Mouse (Mus musculus) adrenal gland, postnatal 36 days (tissue): Measurements from ENCODE around the gene Boll. TPM values are rescaled to one million over a fixed set of nuclear protein-coding genes. Genes with fewer than 3 reads are reported as not detected.
"Not testable (repeated sequence)": the region's sequence is repeated elsewhere in the genome, so short reads cannot be mapped to it uniquely, and the experiment has no call there.

Experiments
- DNase-seq, 2 experiments: peaks; one replicate each; pipeline ENCODE4 v3.0.0; 2021; ENCODE audit warnings: mixed read lengths in 1 of 2
- long read RNA-seq, 2 experiments: library from polyadenylated mRNA; stranded (forward); transcript quantifications; one replicate each; pipeline ENCODE4 v2.0.0; 2021; ENCODE audit warnings: borderline sequencing depth in 2 of 2
- total RNA-seq, 2 experiments: library from RNA; stranded (reverse); gene quantifications; 2 replicates each; pipeline ENCODE4 v1.2.3; 2021

Boll gene
- total RNA-seq = under 1 TPM in 1 of 2 experiments, not detected in 1; 0.33 TPM
- long read RNA-seq, experiment 1 = 0 reads
- long read RNA-seq, experiment 2 = 0 reads

- peak; percentile 87 to 90 for DNase-seq
These were observed at the start of gene Boll for GRCm38 (mm10) chr1:55363044-55363565. Boll (minus strand) TSS chr1:55363469.

DNA sequence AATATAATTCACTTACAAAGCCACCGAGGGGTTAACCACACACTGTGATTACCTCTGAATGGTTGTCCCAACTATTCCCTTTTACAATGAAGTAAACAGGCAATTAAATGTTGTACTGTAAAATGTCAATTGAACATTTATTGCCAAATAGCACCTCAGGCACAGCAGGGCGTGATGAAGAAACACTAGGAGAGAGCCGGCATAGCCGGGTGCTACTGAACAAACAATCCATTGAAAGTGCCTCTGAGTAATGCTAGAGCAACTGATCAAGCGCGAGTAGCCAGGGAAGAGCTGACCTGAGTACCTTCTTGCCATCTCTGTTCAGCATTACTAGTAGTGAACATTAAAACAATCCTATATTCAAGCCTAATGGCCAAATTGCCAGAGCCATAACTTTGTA lies 49.3 kb upstream of the Boll start:
- no peak for DNase-seq

DNA sequence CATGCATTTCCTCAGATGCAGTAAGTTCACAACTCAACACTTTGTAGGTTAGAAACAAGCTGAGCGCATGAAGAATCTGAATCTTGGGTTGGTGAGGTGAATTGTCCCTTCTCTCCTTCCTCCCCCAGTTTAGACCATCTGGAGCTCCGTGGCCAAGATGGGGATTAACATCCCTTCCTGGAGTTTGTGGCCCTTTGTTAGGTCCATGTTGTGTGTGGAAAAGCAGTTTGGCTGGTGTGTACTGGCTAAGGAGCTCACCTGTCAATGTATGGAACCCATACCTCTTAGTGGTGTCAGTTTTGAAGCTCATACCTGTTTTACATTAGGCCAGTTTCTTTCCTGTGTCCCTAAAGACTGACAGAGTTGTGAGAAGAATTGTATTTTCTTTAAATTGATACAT lies 47.8 kb upstream of the Boll start:
- no peak for DNase-seq

DNA sequence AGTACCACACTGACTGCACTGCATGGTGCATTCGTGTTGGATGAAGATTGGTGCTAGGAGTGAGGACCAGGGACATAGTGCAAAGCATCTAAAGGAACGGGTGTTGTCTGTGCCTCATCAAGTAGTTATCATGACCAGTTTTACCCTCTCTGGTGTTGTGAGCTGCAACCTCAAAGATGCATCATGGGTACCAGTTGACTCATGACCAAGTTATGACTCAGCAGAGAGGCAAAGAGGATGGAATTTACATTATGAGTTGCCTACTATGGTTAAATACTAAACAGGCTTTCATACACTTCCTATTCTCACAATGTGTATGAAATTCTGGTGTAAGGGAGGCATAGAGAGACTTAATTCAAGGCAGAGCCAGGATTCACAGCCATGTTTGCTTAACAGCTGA lies 47.4 kb upstream of the Boll start:
- DNase-seq = no peak

DNA sequence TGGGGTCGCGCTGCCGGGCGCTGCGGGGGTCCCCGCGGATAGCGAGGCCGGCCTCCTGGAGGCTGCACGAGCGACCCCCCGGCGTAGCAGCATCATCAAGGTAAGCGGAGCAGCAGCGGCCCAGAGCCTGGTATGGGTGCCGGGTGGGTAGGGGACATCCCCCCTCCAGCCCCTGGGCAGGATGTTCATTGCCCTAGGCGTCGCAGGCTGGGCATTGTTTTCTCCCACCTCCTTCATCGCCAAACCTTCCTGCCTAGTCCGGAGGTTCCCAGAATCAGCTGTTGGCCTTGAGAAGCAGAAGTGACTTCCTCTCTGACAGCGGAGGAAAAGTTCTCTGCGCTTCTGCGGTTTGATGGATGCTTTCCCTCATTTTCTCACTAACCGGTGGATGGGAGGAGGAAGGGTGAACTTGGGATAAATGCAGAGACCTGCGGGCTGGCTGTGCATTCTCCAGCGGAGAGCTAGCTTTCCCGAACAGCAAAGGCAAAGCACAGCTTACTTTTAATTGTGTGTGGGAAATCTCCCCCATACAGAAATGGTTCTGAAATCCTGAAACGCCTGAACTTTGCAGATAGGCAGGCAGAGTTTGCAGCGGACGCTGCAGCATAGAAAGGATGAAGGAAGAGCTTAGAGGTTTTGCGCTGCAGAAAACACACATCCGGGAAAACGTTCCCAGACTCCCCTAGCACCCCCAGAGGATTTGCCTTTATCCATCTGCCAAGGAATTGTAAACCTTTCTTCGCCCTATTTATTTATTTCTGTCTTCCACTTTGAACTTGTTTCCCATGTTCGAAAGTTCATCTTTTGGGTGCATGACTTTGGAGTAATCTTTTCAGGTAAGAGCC lies 43.5 kb upstream of the Boll start:
- peak; percentile 25 to 29 for DNase-seq

GRCm38 (mm10) chr1:55406023-55406413 lies 42.7 kb upstream of the Boll start:
- DNase-seq = peak; percentile 87 to 88

GRCm38 (mm10) chr1:55405272-55406022 lies 42.2 kb upstream of the Boll start, which contains the start of gene Plcl1:
Plcl1 (plus strand) TSS chr1:55405921.
- peak; percentile 97 for DNase-seq

GRCm38 (mm10) chr1:55404439-55404838 lies 41.2 kb upstream of the Boll start:
- peak; percentile 11 to 61 for DNase-seq

DNA sequence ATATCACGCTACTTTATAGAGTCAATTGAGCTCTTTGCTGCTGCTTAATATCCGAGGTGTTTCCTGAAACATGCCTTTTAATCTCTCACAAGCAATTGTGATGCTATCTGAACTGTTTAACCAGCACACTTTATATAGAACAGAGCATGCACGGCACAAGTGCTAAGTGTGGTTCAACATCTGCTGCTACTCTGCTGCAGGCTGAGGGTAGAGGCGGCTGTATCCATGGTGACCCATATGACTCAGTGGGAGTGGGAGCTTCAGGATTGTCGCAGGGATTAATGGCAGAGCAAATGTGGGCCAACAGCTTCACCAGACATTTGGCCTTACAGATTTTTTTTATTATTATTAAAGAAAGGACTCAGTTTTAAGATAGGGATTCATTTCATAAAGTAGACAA lies 36.6 kb upstream of the Boll start:
- no peak for DNase-seq

DNA sequence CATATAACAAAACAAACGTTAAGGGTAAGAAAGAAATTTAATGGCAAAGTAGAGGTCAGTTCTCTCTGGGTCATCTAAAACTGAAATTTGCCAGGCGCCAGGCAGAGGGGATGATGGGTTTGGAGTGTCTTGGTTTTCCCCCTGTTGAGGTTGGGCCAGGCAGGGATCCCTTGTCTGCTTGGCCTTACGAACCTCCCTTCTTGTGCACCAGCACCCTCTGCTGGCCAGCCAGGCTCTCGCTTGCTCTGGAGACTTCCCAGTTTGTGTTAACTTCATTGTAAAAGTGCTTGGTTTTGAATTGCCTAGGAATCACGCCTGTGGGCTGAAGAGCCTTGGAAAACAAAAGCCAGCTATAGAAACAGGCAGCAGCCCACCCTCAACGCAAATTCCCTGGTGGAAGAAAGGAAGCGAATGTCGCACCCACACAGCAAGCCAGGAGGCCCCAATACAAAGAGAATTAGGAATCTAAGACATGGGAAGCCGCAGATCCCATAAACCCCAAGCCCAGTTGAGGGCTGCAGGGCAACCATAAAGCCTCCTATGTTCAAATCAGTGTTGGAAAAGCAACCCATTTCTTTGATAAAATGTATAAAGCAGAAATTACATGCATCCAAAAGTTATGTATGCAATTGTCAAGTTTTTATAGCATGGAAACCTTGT lies 20.0 kb upstream of the Boll start:
- DNase-seq = peak; percentile 87 to 93

DNA sequence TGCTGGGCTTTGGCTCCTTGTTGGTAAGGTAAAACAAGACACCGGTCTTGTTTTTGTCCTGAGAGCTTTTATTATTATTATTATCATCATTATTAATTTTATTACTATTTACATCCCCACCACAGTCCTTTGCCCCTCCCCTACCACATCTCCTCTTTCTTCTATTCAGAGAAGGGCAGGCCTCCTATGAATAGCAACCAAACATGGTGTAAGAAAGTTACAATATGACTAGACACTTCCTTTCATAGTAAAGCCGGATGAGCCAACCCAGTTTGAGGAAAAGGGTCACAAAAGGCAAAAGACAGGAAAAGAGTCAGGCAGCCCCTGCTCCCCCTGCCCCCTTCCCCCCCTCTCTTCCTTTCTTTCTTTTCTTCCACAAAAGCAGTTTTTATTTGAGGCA lies 17.3 kb upstream of the Boll start:
- no peak for DNase-seq

DNA sequence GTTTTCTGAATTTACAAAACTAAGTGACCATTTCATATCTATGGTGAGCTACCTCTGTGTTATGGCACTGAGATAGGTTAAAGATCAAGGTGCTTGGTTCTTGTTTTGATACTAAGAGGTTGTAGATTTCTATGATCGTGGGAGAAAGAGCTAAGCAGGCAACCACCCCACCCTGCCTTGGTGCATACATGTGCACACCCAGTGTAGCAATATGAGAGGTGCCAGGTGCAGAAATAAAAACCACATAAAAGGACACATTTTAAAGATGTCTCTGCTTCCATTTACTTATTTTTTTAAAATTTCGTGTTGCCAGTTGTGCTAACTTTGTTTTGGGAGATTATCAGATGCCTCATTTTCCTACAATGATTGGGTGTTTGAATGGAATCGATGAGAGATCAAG lies 9.4 kb upstream of the Boll start:
- no peak for DNase-seq

DNA sequence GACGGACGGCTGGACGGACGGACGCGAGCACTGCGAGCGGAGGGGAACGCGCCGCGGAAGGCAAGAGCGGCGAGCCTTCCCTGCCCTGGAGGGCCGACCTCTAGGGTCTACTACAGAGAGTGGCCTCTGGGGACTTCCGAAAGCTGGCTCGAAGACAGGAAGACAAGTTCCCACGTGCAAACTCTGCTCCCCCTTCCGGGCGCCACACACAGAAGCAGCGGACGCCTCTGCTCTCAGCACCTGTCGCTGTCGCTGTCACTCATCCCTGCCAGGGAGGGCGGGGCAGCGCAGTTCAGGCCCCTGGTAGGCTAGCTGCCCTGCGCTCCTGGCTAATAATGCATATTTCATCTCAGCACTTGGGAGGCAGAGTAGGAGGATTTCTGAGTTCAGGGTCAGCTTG lies 317 bp upstream of the Boll start:
- peak; percentile 64 to 70 for DNase-seq

DNA sequence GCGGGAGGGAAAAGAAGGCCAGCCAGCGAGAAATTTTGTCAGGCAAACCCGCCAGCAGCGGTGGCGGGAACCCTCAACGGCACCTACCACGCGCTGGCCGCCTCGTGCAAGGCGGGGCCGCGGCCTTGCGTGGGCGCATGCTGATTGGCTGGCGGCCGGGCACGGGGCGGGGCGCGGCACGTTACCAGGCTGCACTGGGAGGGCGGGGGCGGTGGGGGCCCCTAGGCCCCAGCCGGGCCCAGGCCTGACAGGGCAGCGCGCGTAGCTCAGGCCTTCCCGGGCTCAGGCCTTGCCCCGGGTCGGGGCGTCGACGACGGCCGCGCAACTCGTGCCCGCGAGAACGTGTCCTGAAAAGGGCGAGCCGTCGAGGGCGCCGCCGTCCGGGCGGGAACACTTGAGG lies 635 bp downstream of the Boll start:
- no peak for DNase-seq

- not testable (repeated sequence) for DNase-seq
These were observed 11.4 kb downstream of the Boll start for GRCm38 (mm10) chr1:55351914-55352313.

DNA sequence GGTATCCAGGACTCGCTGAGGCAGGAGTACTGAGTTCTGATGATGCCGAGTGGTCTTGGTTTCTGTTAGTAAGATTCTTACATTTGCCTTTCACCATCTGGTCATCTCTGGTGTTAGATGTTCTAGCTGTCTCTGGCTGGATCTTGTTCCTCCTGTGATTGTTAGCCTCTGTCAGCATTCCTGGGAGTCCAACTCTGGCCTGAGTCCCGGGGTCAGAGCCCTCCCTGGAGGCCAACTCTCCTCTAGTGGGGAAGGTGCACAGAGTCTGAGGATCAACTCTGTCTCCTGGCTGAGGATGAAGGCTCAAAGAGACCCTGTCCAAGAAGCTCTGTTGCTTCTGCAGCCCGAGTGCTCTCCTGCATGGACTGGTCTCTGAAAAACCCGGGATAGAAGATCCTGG lies 37.8 kb downstream of the Boll start:
- DNase-seq = not testable (repeated sequence)

DNA sequence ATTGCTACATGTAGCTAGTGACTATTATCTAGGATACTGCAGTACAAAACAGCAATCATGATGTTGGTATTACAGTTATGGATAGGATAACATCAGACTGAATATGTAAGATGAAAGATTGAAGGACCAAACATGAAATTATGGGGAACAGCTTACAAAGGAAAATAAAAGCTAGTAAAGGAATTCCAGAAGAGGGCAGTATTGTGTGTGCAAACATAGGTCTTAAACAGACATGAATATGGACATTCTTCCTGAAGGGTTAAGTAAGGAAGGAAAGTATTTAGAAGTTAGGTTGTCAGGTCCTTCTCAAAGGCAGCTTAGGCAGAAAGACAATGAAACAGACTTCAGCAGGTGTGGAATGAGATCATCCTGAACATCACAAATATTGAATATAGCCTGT lies 62.2 kb downstream of the Boll start:
- DNase-seq = no peak

DNA sequence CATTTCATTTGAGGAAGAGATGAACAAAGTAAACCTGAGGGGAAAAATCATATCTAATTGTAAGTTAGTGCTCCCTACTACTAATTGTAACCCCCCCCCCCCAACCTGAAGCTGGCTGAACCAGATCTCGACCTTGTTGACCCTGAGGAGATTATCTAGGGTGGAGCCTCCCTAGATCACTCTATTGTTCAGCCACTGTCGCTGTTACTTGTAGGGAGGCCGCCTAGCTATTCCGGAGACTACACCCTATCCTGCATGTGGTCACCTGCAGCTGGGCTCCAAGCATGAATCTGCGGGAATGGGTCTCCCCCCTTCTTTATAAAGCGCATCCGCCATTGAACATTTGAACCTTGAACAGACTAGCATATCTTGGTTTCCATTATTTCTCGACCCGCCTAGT lies 84.2 kb downstream of the Boll start:
- DNase-seq = no peak

DNA sequence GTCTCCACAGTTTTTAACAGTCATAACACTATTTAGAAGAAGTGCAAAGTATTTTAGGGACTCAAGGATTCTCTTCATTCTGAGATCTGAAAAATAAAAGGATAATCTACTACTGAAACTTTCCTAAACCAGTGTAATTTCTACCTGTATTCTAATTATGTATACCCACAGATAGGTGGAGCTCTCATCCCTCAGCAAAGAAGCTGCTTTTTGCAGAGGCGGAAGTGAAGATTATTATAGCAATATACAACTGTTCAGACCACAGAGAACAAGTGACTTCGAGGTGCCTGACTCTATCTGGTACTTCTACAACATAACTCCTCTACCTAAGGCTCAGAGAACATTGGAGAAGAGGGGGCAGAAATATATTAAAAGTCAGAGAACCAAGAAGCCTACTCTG lies 97.8 kb downstream of the Boll start:
- DNase-seq = no peak

- no peak for DNase-seq
These were observed 98.9 kb downstream of the Boll start for GRCm38 (mm10) chr1:55264385-55264784.

- no peak for DNase-seq
These were observed 116.9 kb downstream of the Boll start for GRCm38 (mm10) chr1:55246374-55246773.

DNA sequence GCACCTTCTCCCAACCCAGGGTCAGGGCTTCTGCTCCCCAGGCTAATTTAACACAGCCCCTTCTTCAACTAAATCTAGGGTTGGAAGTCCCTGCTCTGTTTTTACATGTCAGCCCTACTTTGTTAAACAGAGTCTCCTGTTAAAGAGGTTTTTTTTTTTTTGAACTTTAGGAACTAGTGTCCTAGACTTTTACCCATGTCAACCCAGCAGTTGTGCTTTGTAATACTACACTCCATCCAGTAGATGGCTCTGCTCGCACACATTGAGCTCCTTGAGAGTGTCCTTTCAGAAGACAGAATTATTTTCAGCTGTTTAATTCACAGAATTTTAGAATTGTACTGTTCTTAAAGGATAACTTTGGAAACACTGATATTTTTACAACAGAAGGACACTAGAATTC lies 124.0 kb downstream of the Boll start:
- DNase-seq = peak in 1 of 2 experiments; percentile 47

DNA sequence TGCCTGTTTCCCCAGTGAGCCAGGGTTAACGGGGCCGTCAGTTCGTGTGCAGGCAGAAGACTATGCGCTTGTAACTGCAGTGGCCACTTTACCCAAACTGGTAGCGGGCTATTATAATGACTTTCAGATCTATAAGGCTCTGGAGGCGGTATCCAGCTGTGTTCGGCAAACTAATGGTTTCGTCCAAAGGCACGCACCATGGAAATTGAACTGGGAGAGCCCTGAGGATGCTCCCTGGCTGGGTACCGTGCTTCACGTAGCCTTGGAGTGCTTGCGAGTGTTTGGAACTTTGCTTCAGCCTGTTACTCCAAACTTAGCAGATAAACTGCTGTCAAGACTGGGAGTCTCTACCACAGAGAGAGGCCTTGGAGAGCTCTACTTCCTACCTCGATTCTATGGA lies 124.8 kb downstream of the Boll start:
- no peak for DNase-seq
